Mouse (Mus musculus) G1E (cell line): ENCODE results near the gene Klhdc8a. TPM values are rescaled to one million over a fixed set of nuclear protein-coding genes. Genes with fewer than 3 reads are reported as not detected.

Source experiments
- ATAC-seq: 2 replicates; pipeline ENCODE4 v1.8.0; 2016; ENCODE audit warnings: mild to moderate bottlenecking; ENCODE audit not compliant: insufficient number of reproducible peaks, poor library complexity, low FRiP score, severe bottlenecking; ENCODE audit errors: extremely low read depth
- DNase-seq: peaks from one replicate; pipeline ENCODE4 v3.0.0; 2012; ENCODE audit warnings: low spot score
- H3K27me3 ChIP-seq: 2 replicates; pipeline ENCODE4 v1.6.1; 2012; ENCODE audit warnings: mild to moderate bottlenecking, low read length, inconsistent platforms; ENCODE audit not compliant: insufficient read depth
- H3K36me3 ChIP-seq: replicated peaks from 2 replicates; pipeline ENCODE3; 2012; ENCODE audit warnings: mild to moderate bottlenecking, inconsistent platforms
- H3K4me1 ChIP-seq: 2 replicates; pipeline ENCODE4 v1.6.1; 2012; ENCODE audit warnings: low read depth, low read length, inconsistent platforms, mixed read lengths; ENCODE audit not compliant: insufficient read depth
- H3K4me3 ChIP-seq: 2 replicates; pipeline ENCODE4 v1.5.1; 2012; ENCODE audit warnings: low read depth, mild to moderate bottlenecking, inconsistent platforms, low read length, moderate library complexity, mixed read lengths
- H3K9me3 ChIP-seq: replicated peaks from 2 replicates; pipeline ENCODE4 v1.6.1; 2012; ENCODE audit warnings: inconsistent platforms
- CTCF ChIP-seq: IDR thresholded peaks from 2 replicates; pipeline ENCODE4 v1.5.1; 2012; ENCODE audit warnings: low read depth, low read length, inconsistent platforms, mixed read lengths
- GATA1 ChIP-seq: IDR thresholded peaks from 2 replicates; pipeline ENCODE4 v1.6.1; 2012; ENCODE audit warnings: borderline replicate concordance, low read length, inconsistent platforms, mixed read lengths
- GATA2 ChIP-seq: IDR thresholded peaks from 2 replicates; pipeline ENCODE4 v1.6.1; 2012; ENCODE audit warnings: low read depth, low read length, inconsistent platforms, borderline replicate concordance
- POLR2AphosphoS5 ChIP-seq: IDR thresholded peaks from 2 replicates; pipeline ENCODE4 v1.6.1; 2012; ENCODE audit warnings: low read depth, low read length, inconsistent platforms; ENCODE audit not compliant: insufficient replicate concordance
- TAL1 ChIP-seq: conservative IDR thresholded peaks from 2 replicates; pipeline ENCODE4 v1.6.1; 2012; ENCODE audit warnings: low read depth, low read length, inconsistent platforms, mixed read lengths
- polyA plus RNA-seq: library from polyadenylated mRNA; stranded (reverse); fragments of >175 nt; gene quantifications from 2 replicates; pipeline ENCODE4 v1.2.3, GENCODE M21; 2012
- total RNA-seq, 2 experiments: library from RNA; stranded (forward) in 1 of 2; stranded (reverse) in 1 of 2; fragments of 200-1000 nt in 1 of 2; fragments of >200 nt in 1 of 2; fragmentation: Nextera tagmentation in 1 of 2; gene quantifications; 2 replicates each; pipeline ENCODE4 v1.2.3; 2014 to 2017

Gene Klhdc8a
- total and polyA plus RNA-seq, 3 experiments, result 0.11 TPM; not detected in 2

DNA sequence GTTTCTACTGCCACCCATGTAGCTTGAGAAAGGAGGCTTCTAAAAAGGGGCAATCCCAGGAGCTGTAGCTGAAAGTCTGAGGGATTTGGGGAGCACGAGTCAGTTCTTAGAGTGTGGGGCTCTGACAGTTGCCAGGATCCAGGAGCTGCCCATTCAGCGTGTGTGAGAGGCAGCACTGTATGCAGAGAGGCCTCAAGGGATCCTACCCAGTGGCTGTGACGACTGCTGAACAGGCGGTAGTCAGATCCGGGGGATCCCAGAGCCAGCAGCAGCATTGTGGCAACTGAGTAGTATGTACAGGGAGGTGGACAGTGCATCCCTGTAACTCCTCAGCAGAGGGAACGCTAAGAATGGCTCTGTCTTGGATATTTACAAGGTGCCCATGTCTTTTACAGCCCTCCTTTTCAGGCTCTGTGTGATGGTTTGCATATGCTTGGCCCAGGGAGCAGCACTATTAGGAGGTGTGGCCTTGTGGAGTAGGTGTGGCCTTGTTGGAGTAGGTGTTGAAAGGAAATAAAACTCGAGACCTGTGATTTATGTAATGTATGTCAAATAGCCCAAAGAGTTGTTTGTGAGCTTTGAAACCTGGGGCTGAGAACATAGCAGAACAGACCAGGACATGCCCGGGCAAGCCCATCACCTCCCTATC lies 33.1 kb upstream of the Klhdc8a start:
- DNase-seq, result no peak
- Histone ChIP-seq H3K27me3 (peaks cover 11% of the 10 kb centered on the region), H3K4me1 (peaks cover 26% of the 10 kb centered on the region), H3K9me3 (no peaks in the 10 kb centered on the region), H3K36me3 (no peaks in the 10 kb centered on the region), H3K4me3 (no peak overlapping the region)
- ATAC-seq, result no peak
- no peak for TF ChIP-seq POLR2AphosphoS5
- TF ChIP-seq GATA1, result no peak
- TF ChIP-seq GATA2, result no peak
- no peak for TF ChIP-seq TAL1
- no peak for TF ChIP-seq CTCF

DNA sequence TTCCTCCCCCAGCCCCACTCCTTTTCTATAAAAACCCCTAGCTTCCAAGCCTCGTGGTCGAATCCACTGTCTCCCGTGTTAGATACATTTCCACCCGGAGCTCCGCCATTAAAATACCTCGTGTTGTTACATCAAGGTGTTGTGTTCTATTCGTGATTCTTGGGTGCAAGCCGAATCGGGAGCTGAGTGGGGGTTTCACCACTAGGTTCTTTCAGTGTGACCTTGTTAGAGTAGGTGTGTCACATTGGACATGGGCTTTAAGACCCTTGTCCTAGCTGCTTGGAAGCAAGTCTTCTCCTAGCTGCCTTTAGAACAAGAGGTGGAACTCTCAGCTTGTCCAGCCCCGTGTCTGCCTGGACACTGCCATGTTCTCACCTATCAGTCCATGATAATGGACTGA lies 32.5 kb upstream of the Klhdc8a start:
- no peaks in the 10 kb centered on the region for H3K9me3 ChIP-seq
- TF ChIP-seq GATA2 (no peak), POLR2AphosphoS5 (no peak), GATA1 (no peak), CTCF (no peak), TAL1 (no peak)
- ATAC-seq, result no peak
- peaks cover 26% of the 10 kb centered on the region for H3K4me1 ChIP-seq
- no peaks in the 10 kb centered on the region for H3K36me3 ChIP-seq
- no peak overlapping the region for H3K4me3 ChIP-seq
- H3K27me3 ChIP-seq, result peaks cover 11% of the 10 kb centered on the region
- DNase-seq, result no peak

DNA sequence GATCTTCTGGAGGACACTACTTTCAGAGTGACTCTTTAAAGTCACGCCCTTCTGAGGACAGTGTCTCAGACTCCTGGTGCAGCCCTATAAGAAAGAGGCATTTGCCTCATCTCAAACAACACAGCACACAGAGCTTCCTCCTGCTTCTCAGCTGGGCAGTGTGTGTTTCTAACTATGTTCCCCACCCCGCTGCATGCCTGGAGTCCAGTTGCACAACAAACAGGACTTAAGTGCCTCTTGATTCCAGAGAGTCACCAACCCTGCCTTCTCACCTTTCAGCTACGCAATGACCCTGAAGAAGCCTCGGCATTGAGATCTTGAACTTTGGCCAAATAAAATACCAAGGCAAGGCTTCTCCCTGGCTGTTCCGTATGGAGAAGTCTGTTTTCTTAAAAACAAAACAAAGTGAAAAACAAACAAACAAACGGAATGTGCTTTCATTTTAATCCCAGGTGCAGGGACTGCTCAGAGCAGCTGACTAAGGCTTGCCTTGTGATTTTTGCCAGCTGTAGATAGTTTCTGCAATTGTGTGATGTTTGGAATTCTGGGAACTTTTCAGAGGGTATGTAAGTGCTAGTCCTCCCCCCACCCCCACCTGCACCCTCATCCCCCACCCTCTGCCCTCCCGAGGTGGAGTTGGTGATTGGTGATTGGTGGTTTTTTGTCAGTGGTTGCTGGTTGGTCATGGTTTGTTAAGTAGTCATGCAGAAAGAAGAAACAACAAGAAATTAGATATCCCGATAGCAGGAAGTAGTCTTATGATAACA lies 31.5 kb upstream of the Klhdc8a start:
- H3K36me3 ChIP-seq, result no peaks in the 10 kb centered on the region
- TF ChIP-seq TAL1 (no peak), POLR2AphosphoS5 (no peak), GATA1 (no peak), GATA2 (no peak), CTCF (no peak)
- H3K4me1 ChIP-seq, result peaks cover 26% of the 10 kb centered on the region
- ATAC-seq (no peak), DNase-seq (no peak)
- no peak overlapping the region for H3K4me3 ChIP-seq
- no peaks in the 10 kb centered on the region for H3K9me3 ChIP-seq
- H3K27me3 ChIP-seq, result peaks cover 15% of the 10 kb centered on the region

DNA sequence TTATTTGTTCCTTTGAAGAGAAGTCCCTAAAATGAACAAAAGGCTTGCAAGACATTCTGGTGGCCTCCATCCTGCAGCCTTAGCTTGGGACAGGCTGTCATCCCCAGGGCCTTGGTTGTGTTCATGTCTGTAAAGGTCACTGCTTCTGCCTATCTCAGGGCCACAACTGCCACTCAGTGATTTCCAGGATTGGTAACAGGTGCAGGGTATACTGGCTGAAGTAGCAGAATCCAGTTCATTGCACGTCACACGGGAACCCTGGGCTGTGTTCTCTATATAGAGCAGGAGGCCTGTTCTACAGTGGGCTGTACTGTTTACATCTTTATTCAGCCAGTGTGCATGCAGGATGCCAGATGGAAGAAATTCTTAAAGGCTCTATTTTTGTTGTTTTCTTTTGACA lies 30.5 kb upstream of the Klhdc8a start:
- Histone ChIP-seq H3K36me3 (no peaks in the 10 kb centered on the region), H3K27me3 (peaks cover 8% of the 10 kb centered on the region), H3K4me1 (peaks cover 26% of the 10 kb centered on the region), H3K9me3 (no peaks in the 10 kb centered on the region), H3K4me3 (no peak overlapping the region)
- no peak for ATAC-seq
- TF ChIP-seq TAL1 (no peak), GATA1 (no peak), GATA2 (no peak), CTCF (no peak), POLR2AphosphoS5 (no peak)
- no peak for DNase-seq

DNA sequence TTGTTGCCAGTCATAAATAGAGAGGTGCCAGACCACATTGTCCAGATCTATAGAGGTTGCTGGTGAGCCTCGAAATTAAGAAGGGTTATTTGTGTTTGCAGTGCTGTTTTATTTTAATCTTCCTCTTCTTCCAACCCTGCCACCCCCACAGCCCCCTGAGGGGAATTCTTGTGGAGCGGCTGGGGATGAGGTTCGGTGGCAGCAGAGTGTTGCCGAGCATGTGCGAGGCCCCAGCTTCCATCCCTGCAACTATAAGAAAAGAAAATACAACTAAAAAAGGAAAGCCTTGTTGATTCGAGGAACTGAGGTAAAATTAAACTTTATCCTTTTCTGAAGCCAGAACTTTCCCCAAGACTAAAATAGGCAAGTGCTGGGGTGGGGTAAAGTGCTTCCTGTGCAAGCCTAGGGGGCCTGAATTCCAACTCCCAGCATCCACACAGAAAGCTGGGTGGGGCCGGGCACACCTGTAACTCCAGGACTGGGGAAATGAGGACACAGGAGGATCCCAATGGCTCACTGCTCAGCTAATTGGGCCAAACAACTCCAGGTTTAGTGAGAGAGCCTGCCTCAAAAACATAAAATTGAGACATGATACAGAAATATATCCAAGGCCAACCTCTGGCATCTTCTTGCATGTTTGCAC lies 29.9 kb upstream of the Klhdc8a start:
- H3K27me3 ChIP-seq, result peaks cover 8% of the 10 kb centered on the region
- H3K4me3 ChIP-seq, result no peak overlapping the region
- no peaks in the 10 kb centered on the region for H3K9me3 ChIP-seq
- ATAC-seq, result no peak
- TF ChIP-seq CTCF (no peak), POLR2AphosphoS5 (no peak), GATA2 (no peak), GATA1 (no peak), TAL1 (no peak)
- H3K36me3 ChIP-seq, result no peaks in the 10 kb centered on the region
- DNase-seq, result no peak
- peaks cover 26% of the 10 kb centered on the region for H3K4me1 ChIP-seq

DNA sequence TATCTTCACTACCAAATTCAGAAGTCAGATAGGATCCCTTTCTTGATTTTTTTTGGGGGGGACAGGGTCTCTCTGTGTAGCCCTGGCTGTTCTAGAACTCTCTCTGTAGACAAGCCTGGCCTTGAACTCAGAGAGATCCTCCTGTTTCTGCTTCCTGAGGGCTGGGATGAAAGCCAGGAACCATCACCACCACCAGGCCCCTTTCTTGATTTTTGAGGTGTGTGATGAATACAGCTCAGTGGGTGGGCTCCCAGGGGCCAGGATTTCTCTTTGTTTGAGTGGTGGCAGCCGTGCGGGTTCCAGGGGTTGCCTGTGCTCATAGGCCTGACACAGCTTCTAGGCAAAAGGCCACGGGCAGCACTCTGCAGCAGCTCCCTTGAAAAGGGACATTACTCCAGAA lies 27.2 kb upstream of the Klhdc8a start:
- TF ChIP-seq GATA2 (no peak), POLR2AphosphoS5 (no peak), CTCF (no peak), TAL1 (no peak), GATA1 (no peak)
- no peak overlapping the region for H3K4me3 ChIP-seq
- H3K27me3 ChIP-seq, result peaks cover 3% of the 10 kb centered on the region; the same call in 1 of the 2 replicates
- DNase-seq, result no peak
- no peaks in the 10 kb centered on the region for H3K36me3 ChIP-seq
- ATAC-seq, result no peak
- no peaks in the 10 kb centered on the region for H3K9me3 ChIP-seq
- H3K4me1 ChIP-seq, result peaks cover 9% of the 10 kb centered on the region
